Mouse (Mus musculus) embryonic facial prominence, embryonic 10.5 days (tissue): ENCODE data around the gene Rai1. TPM values are rescaled to one million over a fixed set of nuclear protein-coding genes. Genes with fewer than 3 reads are reported as not detected.

ENCODE experiments used
- DNase-seq: peaks from one replicate; pipeline ENCODE4 v3.0.0-alpha.2; 2017; ENCODE audit warnings: low spot score
- H3K27ac ChIP-seq: fragments of 300-500 bp; sonication (generic); replicated peaks from 2 replicates; pipeline ENCODE4 v1.5.1; 2016; ENCODE audit warnings: mild to moderate bottlenecking
- H3K27me3 ChIP-seq: fragments of 300-500 bp; sonication (generic); replicated peaks from 2 replicates; pipeline ENCODE4 v1.6.1; 2016; ENCODE audit warnings: low read depth, mild to moderate bottlenecking; ENCODE audit not compliant: poor library complexity, severe bottlenecking
- H3K36me3 ChIP-seq: fragments of 300-500 bp; sonication (generic); replicated peaks from 2 replicates; pipeline ENCODE4 v1.6.1; 2016; ENCODE audit warnings: mild to moderate bottlenecking, moderate library complexity
- H3K4me1 ChIP-seq: fragments of 300-500 bp; sonication (generic); 2 replicates; pipeline ENCODE4 v1.6.1; 2016
- H3K4me3 ChIP-seq: fragments of 300-500 bp; sonication (generic); 2 replicates; pipeline ENCODE4 v1.5.1; 2016; ENCODE audit warnings: mild to moderate bottlenecking, moderate library complexity
- H3K9me3 ChIP-seq: fragments of 300-500 bp; sonication (generic); 2 replicates; pipeline ENCODE4 v1.6.1; 2016; ENCODE audit warnings: mild to moderate bottlenecking
- WGBS: fragments of 180-500 bp; shearing (Covaris S2); methylation state at CpG from one replicate; pipeline ENCODE4 v1.1.7; 2016; 5-methylcytosine and 5-hydroxymethylcytosine counted together
- polyA plus RNA-seq: library from polyadenylated mRNA; unstranded; fragments of >200 nt; fragmentation: Nextera tagmentation; extraction: Ambion mirVana; gene quantifications from 2 replicates; pipeline ENCODE4 v1.2.1, GENCODE M21; 2016

Rai1 gene
- polyA plus RNA-seq, 1 experiment from 2014 or later, result 33.8 TPM

- DNase-seq, result peak; percentile 94
- Histone ChIP-seq H3K27ac (peak overlapping the region; percentile 95), H3K36me3 (peaks cover 40% of the 10 kb centered on the region), H3K27me3 (no peaks in the 10 kb centered on the region), H3K9me3 (no peaks in the 10 kb centered on the region), H3K4me1 (peaks cover 71% of the 10 kb centered on the region), H3K4me3 (peak overlapping the region; percentile 73)
- WGBS, result under 1% methylated on average over 66 of the region's 66 CpGs
Measured at GRCm38 (mm10) chr11:60139734-60140371, 35.0 kb downstream of the Rai1 start.

DNA sequence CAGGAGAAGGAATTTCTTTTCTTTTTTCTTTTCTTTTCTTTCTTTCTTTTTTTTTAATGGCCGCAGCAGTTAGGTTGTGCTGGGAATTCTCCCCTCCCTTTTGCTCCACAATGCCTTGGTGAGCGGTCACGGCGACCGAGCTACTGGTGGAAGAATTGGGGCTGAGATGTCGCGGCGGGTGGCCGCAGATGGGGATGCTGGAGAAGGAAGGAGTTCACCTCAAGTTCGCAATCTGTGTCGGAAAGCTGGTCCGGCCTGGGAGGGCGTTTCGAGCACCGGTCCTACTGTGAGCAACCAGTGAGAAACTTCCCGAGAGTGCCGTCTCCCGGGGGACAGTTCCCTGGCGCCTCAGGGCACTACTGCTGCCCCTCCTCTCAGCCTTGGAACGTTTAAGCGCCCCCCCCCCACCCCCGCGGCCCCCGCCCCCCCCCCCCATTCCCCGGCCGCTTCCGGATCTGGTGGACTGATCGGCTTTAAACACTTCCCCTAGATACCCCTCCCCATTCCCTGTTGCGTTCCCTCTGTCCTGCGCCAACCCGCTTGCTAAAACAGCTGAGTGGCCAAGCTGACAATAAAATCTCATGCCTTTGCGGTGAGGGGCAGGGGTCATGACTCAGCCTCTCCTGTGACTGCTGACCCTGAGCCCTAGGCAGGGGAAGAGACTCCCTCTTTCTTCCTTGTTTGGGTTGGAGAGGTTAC is 35.9 kb downstream of the Rai1 start:
- H3K4me3 ChIP-seq, result peak overlapping the region; percentile 73
- peak; percentile 75 for DNase-seq
- under 1% methylated on average over 32 of the region's 32 CpGs for WGBS
- no peaks in the 10 kb centered on the region for H3K9me3 ChIP-seq
- H3K36me3 ChIP-seq, result peaks cover 49% of the 10 kb centered on the region
- H3K27ac ChIP-seq, result peak overlapping the region; percentile 95
- H3K27me3 ChIP-seq, result no peaks in the 10 kb centered on the region
- H3K4me1 ChIP-seq, result peaks cover 75% of the 10 kb centered on the region

DNA sequence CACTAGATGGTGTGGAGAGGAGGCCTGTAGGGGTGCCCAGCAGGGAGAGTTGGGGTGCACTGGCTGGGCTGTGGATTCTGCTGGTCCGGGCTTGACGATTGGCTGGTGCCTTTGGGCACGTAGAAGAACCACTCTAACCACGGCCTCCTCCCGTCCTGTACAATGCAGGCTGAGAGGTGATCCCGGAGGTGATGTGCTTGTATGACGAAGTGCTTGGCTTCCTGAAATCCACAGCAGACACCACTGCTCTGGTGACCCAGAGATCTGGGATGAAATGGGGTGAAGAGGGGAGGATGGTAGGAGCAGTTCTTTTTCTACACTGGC is 36.4 kb downstream of the Rai1 start:
- 7% methylated on average over 7 of the region's 7 CpGs for WGBS

DNA sequence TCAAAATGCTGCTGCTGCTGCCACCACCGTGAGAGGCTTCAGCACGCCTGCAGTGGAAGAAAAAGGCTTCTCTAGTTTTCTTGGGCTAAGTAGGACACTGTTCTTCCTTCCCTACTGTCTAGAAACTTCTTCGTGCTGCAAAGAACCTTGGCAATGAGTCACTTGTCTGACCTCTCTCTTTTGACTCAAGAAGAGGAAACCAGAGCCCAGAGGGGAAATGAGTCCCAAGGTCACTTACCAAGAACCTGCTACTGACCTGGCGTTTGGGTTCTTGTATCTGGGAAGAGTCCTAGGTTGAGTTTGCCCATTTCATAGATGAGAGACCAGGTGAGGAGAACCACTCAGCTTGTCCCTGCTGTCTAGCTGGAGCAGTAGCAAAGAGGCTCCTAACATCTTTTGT is 38.3 kb downstream of the Rai1 start:
- DNase-seq, result no peak
- H3K27me3 ChIP-seq, result no peaks in the 10 kb centered on the region
- 84% methylated on average over 4 of the region's 4 CpGs for WGBS
- H3K27ac ChIP-seq, result no peak overlapping the region
- H3K4me3 ChIP-seq, result no peak overlapping the region
- H3K36me3 ChIP-seq, result peaks cover 58% of the 10 kb centered on the region
- peaks cover 69% of the 10 kb centered on the region for H3K4me1 ChIP-seq
- no peaks in the 10 kb centered on the region for H3K9me3 ChIP-seq

More for the DNA sequence above, 36.4 kb downstream of the Rai1 start:
- no peak for DNase-seq
- no peaks in the 10 kb centered on the region for H3K27me3 ChIP-seq
- H3K4me1 ChIP-seq, result peaks cover 75% of the 10 kb centered on the region
- peak overlapping the region; percentile 73 for H3K4me3 ChIP-seq
- peak overlapping the region; percentile 95 for H3K27ac ChIP-seq
- no peaks in the 10 kb centered on the region for H3K9me3 ChIP-seq
- H3K36me3 ChIP-seq, result peaks cover 54% of the 10 kb centered on the region

GRCm38 (mm10) chr11:60146170-60146569 is 41.4 kb downstream of the Rai1 start:
- Histone ChIP-seq H3K27ac (no peak overlapping the region), H3K4me3 (no peak overlapping the region), H3K36me3 (peaks cover 89% of the 10 kb centered on the region), H3K4me1 (peaks cover 44% of the 10 kb centered on the region), H3K27me3 (no peaks in the 10 kb centered on the region), H3K9me3 (no peaks in the 10 kb centered on the region)
- WGBS, result 90% methylated on average over 4 of the region's 4 CpGs
- DNase-seq, result no peak

DNA sequence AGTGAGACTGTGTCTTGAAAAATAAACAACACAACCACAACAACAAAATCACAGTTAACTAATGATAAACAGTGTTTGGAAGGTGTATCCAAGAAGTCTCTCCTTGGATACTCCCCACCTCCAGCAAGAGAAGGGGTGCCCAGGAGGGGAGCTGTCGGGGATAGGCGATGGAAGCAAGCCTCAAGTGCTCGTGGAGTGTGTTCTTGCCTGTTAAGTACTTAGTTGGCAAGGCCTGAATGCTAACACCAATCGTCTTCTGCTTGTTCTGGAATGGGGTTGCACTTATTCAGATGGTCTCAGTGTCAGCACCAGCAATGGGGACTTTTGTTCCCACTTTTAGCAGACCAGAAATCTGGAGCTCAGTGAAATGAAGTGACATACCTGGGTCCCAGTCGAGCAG is 43.8 kb downstream of the Rai1 start:
- Histone ChIP-seq H3K27me3 (no peaks in the 10 kb centered on the region), H3K4me3 (no peak overlapping the region), H3K36me3 (peaks cover 98% of the 10 kb centered on the region), H3K4me1 (peaks cover 20% of the 10 kb centered on the region), H3K9me3 (no peaks in the 10 kb centered on the region), H3K27ac (no peak overlapping the region)
- WGBS, result 84% methylated on average over 5 of the region's 5 CpGs
- DNase-seq, result no peak

DNA sequence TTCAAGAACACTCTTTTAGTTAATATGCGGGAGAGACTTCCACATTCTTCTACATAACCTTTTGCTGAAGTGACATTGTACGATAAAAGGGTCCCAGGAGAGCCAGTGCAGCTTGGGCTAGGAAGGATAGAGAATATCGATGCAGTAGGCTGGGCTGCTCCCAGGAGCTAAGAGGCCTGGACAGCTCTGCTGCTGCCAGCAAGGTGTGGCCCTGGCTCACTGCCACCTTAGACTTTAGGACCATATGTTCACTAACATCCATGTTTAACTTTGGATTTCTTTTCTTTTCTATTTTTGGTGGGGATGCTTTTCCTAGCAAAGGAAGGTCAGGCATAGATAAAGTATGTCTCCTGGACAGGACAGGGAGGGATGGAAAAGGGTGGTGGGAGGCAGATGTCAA is 44.3 kb downstream of the Rai1 start:
- H3K9me3 ChIP-seq, result no peaks in the 10 kb centered on the region
- peaks cover 98% of the 10 kb centered on the region for H3K36me3 ChIP-seq
- H3K27ac ChIP-seq, result no peak overlapping the region
- no peaks in the 10 kb centered on the region for H3K27me3 ChIP-seq
- H3K4me1 ChIP-seq, result peaks cover 20% of the 10 kb centered on the region; the same call in 1 of the 2 replicates
- H3K4me3 ChIP-seq, result no peak overlapping the region
- DNase-seq, result no peak
- 92% methylated on average over 3 of the region's 3 CpGs for WGBS

DNA sequence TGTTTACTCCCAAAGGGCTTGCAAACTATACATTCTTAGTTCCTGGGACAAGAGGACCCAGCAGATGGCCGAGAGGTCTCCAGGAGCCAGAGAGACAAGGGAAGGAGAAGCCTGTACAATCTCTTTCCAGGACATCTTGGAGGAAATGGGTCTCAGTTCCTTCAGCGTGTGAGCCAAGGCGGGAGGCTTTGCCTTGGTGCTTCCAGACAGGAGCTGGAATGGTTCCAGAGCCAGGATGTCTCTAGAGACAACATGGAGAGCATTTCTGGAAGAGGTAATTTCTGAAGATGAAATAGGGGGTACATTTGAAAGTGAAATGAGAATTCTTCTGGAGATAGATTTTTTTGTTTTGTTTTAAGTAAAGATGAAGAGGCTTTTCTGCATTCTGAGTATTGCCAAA is 45.9 kb downstream of the Rai1 start:
- H3K27me3 ChIP-seq, result no peaks in the 10 kb centered on the region
- DNase-seq, result no peak
- no peaks in the 10 kb centered on the region for H3K9me3 ChIP-seq
- peaks cover 15% of the 10 kb centered on the region for H3K4me1 ChIP-seq
- 88% methylated on average over 3 of the region's 3 CpGs for WGBS
- peaks cover 98% of the 10 kb centered on the region for H3K36me3 ChIP-seq
- no peak overlapping the region for H3K27ac ChIP-seq
- H3K4me3 ChIP-seq, result no peak overlapping the region

GRCm38 (mm10) chr11:60152339-60152738 is 47.5 kb downstream of the Rai1 start:
- Histone ChIP-seq H3K27me3 (no peaks in the 10 kb centered on the region), H3K36me3 (peaks cover 96% of the 10 kb centered on the region), H3K4me1 (peaks cover 15% of the 10 kb centered on the region), H3K4me3 (no peak overlapping the region), H3K27ac (no peak overlapping the region), H3K9me3 (no peaks in the 10 kb centered on the region)
- WGBS, result 81% methylated on average over 1 of the region's 1 CpGs
- no peak for DNase-seq

DNA sequence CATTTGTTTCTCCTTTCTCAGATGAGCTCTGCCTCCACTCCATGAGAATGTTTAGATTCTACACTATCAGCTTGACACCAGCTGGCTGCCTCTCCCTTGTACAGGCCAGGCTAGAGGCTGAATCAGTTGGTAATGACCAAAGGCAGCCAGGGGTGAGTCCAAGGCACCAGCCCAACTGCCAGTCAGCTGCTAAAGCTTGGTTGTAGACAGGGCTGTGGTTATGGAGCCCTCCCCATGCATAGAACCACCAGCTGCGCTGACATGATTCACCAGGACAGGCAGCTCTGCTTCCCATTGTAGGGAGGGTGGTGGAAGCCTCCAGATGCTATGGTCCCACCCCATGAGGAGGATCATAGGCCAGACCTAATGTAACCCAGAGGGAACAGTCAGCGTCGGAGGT is 49.1 kb downstream of the Rai1 start:
- H3K4me1 ChIP-seq, result peaks cover 17% of the 10 kb centered on the region
- WGBS, result 93% methylated on average over 3 of the region's 3 CpGs
- no peaks in the 10 kb centered on the region for H3K27me3 ChIP-seq
- DNase-seq, result no peak
- no peaks in the 10 kb centered on the region for H3K9me3 ChIP-seq
- H3K4me3 ChIP-seq, result no peak overlapping the region
- no peak overlapping the region for H3K27ac ChIP-seq
- H3K36me3 ChIP-seq, result peaks cover 96% of the 10 kb centered on the region

DNA sequence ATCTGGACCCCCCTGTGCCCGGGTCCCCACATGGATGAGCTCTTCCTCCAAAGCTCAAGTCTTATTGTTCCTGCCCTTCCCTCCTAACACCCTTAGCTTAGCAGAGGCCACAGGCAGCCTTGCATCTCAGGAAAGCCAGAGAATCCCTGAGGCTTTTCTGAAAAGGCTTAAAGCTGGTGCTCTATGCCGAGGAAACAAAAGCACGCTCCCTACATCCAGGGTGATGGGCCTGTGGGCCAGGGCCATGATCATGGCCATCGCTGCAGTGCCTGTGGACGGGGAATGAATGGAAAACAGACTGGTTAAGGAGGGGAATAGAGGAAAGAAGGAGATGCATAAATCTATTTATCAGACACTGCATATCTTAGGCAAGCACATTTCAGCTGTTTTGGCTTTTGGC is 50.9 kb downstream of the Rai1 start:
- Histone ChIP-seq H3K9me3 (no peaks in the 10 kb centered on the region), H3K27me3 (no peaks in the 10 kb centered on the region), H3K4me3 (no peak overlapping the region), H3K36me3 (peaks cover 96% of the 10 kb centered on the region), H3K4me1 (peaks cover 23% of the 10 kb centered on the region), H3K27ac (no peak overlapping the region)
- no peak for DNase-seq
- 77% methylated on average over 5 of the region's 5 CpGs for WGBS

- 89% methylated on average over 4 of the region's 4 CpGs for WGBS
Measured at GRCm38 (mm10) chr11:60158271-60158670, 53.5 kb downstream of the Rai1 start.

GRCm38 (mm10) chr11:60159955-60160354 is 55.1 kb downstream of the Rai1 start:
- peaks cover 56% of the 10 kb centered on the region for H3K4me1 ChIP-seq
- WGBS, result 91% methylated on average over 5 of the region's 5 CpGs
- H3K9me3 ChIP-seq, result no peaks in the 10 kb centered on the region
- no peak overlapping the region for H3K27ac ChIP-seq
- no peak overlapping the region for H3K4me3 ChIP-seq
- peaks cover 95% of the 10 kb centered on the region for H3K36me3 ChIP-seq
- H3K27me3 ChIP-seq, result no peaks in the 10 kb centered on the region
- DNase-seq, result no peak

More at GRCm38 (mm10) chr11:60158271-60158670, 53.5 kb downstream of the Rai1 start:
- no peak overlapping the region for H3K27ac ChIP-seq
- peaks cover 97% of the 10 kb centered on the region for H3K36me3 ChIP-seq
- H3K4me3 ChIP-seq, result no peak overlapping the region
- no peak for DNase-seq
- H3K27me3 ChIP-seq, result no peaks in the 10 kb centered on the region
- H3K9me3 ChIP-seq, result no peaks in the 10 kb centered on the region
- H3K4me1 ChIP-seq, result peaks cover 48% of the 10 kb centered on the region
